Mouse (Mus musculus): ENCODE measurements at regions not wholly inside any gene's neighbourhood (a gene's known extent, or its start where the extent isn't known, plus 50 kb on each side); places are given as distances from the start of the nearest gene placed in this dataset.

DNA sequence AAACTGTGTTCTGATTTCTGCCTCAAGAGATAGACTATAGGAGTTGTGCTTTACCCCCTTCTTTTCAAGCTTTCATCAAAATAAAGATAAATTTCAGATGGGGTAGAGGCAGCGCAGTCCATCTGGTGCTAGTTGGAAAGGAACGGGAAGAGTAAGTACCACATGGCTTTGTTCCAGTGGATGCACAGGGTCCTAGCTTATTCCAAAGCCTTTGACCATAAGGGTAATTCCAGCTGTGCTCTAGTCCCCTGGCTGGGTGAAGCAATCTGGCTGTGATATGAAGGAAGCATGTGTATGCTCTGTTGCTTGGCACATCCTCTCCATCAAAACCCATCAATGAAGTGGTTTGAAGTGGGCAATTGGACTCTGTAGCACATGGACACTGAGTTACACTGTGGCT, 155.6 kb downstream of the 1190002N15Rik start:
- no peak for DNase-seq (ENCODE audit: low read depth)
- TF ChIP-seq POLR2A (IDR thresholded peaks at IDR 0.05; ENCODE audit: borderline replicate concordance, extremely low read depth, insufficient read depth, insufficient read length, poor library complexity, severe bottlenecking) (no peak), CTCF (IDR thresholded peaks at IDR 0.05; ENCODE audit: borderline replicate concordance, extremely low read depth, insufficient read depth, insufficient read length) (no peak)

DNA sequence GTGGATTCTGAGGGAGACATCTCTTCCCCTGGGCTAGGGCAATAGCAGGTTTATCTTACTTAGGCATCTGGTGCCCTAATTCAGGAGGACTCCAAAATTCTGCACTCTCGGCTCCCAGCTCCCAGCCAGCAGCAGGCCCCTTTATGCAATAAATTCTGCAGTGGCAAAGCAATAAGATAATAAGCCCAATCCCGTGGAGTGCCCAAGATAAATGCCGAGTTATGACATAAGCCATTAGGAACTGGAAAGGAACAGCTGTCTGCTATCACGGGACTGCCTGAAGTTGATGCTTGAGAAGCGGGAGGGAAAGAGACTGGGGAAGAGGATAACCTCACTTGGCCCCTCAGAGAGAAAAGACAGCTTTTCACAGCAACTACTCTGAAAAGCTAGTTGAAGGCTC, 159.0 kb downstream of the 1190002N15Rik start:
- peak; percentile 79 for DNase-seq (ENCODE audit: low read depth)
- TF ChIP-seq CTCF (IDR thresholded peaks at IDR 0.05; ENCODE audit: borderline replicate concordance, extremely low read depth, insufficient read depth, insufficient read length) (no peak), POLR2A (IDR thresholded peaks at IDR 0.05; ENCODE audit: borderline replicate concordance, extremely low read depth, insufficient read depth, insufficient read length, poor library complexity, severe bottlenecking) (no peak)

GRCm38 (mm10) chr9:94378291-94378690, 159.6 kb downstream of the 1190002N15Rik start:
- TF ChIP-seq POLR2A (IDR thresholded peaks at IDR 0.05; ENCODE audit: borderline replicate concordance, extremely low read depth, insufficient read depth, insufficient read length, poor library complexity, severe bottlenecking) (no peak), CTCF (IDR thresholded peaks at IDR 0.05; ENCODE audit: borderline replicate concordance, extremely low read depth, insufficient read depth, insufficient read length) (no peak)
- no peak for DNase-seq (ENCODE audit: low read depth)

- TF ChIP-seq POLR2A (IDR thresholded peaks at IDR 0.05; ENCODE audit: borderline replicate concordance, extremely low read depth, insufficient read depth, insufficient read length, poor library complexity, severe bottlenecking) (no peak), CTCF (IDR thresholded peaks at IDR 0.05; ENCODE audit: borderline replicate concordance, extremely low read depth, insufficient read depth, insufficient read length) (no peak)
- peak; percentile 78 for DNase-seq (ENCODE audit: low read depth)
Observed at GRCm38 (mm10) chr9:94377346-94378039, 160.4 kb downstream of the 1190002N15Rik start.

DNA sequence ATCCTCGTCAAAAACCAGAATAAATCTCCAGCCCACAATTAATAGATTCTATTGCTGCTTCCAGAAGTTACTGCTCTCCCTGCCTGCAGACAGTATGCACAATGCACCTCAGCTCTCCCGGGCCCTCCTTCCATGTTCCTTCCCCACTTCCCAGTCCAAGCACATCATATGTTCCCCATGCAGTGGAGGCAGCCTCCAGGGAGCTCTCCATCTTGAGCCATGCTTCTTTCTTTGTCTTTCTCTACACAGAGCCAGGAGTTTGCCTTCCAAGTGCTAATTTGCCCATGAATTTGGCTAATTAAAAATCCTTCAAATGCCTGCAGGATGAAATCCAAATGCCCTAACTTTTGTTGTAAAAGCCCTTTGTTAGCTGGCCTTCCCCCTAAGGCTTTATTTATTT, 166.9 kb downstream of the 1190002N15Rik start:
- peak; percentile 88 for DNase-seq (ENCODE audit: low read depth)
- TF ChIP-seq POLR2A (IDR thresholded peaks at IDR 0.05; ENCODE audit: borderline replicate concordance, extremely low read depth, insufficient read depth, insufficient read length, poor library complexity, severe bottlenecking): no peak
- TF ChIP-seq CTCF (IDR thresholded peaks at IDR 0.05; ENCODE audit: borderline replicate concordance, extremely low read depth, insufficient read depth, insufficient read length): no peak

DNA sequence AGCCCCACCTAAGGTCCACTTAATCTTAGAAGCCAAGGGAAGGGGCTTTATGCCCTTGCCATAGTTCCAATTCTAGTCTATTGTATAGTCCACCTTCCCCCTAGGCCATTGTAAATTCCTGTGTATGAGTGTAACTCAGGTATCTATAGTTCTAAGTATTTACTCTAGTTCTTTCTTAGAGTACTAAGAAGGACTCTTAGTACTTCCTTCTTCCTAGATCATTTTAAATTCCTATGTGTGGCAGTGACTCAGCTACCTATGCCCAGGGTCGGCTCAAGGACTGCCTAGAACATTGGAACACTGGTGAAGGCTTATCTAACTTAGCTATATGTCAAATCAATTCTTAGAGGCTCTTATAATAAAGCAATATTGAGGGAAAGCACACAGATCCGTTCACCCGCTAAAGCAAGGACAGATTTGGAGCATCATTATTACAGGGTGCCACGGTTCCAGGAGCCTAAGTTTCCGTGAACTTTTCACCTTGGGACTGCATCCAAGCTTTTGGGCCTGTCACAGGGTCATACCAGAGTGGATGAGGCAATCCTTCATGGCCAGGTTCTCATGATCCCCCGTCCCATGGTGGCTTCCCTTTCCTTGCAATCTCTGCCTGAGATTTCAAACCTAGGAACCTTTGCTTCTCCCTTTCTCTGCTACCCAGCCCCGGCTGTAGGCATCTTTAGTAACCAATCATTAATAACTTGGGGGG, 169.5 kb downstream of the 1190002N15Rik start:
- DNase-seq (ENCODE audit: low read depth): no peak
- no peak for TF ChIP-seq CTCF (IDR thresholded peaks at IDR 0.05; ENCODE audit: borderline replicate concordance, extremely low read depth, insufficient read depth, insufficient read length)
- no peak for TF ChIP-seq POLR2A (IDR thresholded peaks at IDR 0.05; ENCODE audit: borderline replicate concordance, extremely low read depth, insufficient read depth, insufficient read length, poor library complexity, severe bottlenecking)

DNA sequence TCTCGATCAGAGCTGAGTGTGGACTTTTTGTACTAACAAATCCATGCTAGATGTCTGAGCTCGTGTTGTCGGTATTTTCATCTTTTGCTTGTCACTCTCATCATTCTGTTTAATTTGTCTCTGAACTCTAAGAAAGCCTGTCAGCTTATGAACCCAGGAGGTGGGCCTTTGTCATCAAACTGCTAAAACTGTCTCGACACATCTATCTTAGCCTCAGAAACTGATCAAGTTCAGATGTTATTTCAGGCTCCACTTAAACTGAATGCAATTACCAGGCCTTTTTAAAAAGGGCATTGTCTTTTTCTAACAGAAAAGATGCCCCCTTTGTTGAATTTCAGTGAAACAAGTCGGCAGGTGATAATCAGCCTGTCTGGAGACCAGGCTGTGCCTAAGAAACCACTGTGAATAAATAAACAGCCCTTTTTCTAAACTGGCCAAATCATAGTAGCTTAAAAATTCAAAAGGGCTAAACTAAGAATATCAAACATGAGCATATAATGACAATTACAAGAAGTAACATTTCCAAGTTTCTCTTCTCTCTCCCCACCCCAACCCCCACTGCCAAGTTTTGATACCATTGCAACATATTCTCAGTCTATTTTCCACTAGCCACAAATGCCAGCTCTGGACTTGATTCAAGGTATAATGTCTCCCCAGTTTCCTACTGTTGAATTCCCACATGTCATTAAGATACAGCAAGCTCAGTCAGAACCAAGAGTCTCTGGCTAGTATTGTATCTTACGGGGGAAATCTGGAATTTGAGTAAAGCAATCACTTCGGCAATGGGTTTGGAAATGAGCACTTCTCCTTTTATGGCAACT, 175.8 kb downstream of the 1190002N15Rik start:
- DNase-seq (ENCODE audit: low read depth): peak; percentile 65
- no peak for TF ChIP-seq CTCF (IDR thresholded peaks at IDR 0.05; ENCODE audit: borderline replicate concordance, extremely low read depth, insufficient read depth, insufficient read length)
- TF ChIP-seq POLR2A (IDR thresholded peaks at IDR 0.05; ENCODE audit: borderline replicate concordance, extremely low read depth, insufficient read depth, insufficient read length, poor library complexity, severe bottlenecking): no peak

DNA sequence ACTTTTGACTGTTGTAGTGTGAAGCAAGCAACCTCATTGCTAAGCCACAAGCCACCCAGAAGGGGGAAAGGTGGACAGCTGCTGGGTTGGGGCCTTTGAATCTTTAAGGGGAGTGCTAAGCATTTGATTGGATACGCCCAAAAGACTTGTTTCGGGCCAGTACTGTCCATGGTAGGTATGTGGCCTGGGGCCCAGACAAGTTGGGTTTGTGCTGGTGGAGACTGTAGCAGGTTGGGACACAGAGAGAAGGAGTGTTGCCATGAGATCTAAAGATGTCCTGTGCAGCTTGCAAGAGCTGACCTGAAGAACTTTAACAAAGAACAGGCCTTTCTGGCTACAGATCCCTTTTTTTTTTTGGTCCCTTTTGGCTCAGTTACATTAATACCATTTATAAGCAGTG, 176.9 kb downstream of the 1190002N15Rik start:
- DNase-seq (ENCODE audit: low read depth): no peak
- TF ChIP-seq CTCF (IDR thresholded peaks at IDR 0.05; ENCODE audit: borderline replicate concordance, extremely low read depth, insufficient read depth, insufficient read length) (no peak), POLR2A (IDR thresholded peaks at IDR 0.05; ENCODE audit: borderline replicate concordance, extremely low read depth, insufficient read depth, insufficient read length, poor library complexity, severe bottlenecking) (no peak)

GRCm38 (mm10) chr9:94358150-94358549, 179.7 kb downstream of the 1190002N15Rik start:
- no peak for TF ChIP-seq CTCF (IDR thresholded peaks at IDR 0.05; ENCODE audit: borderline replicate concordance, extremely low read depth, insufficient read depth, insufficient read length)
- DNase-seq (ENCODE audit: low read depth): peak; percentile 60

DNA sequence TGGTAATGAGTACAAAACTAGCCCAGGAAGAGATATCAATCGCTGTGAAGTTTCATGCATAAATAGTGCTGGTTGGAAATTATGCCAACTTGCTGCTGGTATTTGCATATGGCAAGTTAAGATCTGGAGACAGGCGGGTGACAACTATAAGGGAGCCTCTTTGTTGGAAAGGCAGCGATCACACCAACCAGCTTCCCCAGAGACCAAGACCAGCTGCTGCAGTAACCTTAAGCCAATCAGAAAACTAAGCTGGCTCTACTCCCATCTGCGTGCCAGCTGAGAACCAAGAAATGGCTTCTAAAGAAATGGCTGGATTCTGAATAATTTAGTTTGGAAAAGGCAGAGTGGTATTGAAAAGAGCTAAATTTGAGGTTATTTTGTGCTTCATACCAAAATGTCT, 195.9 kb downstream of the 1190002N15Rik start:
- DNase-seq (ENCODE audit: low read depth): peak; percentile 93
- no peak for TF ChIP-seq CTCF (IDR thresholded peaks at IDR 0.05; ENCODE audit: borderline replicate concordance, extremely low read depth, insufficient read depth, insufficient read length)
- no peak for TF ChIP-seq POLR2A (IDR thresholded peaks at IDR 0.05; ENCODE audit: borderline replicate concordance, extremely low read depth, insufficient read depth, insufficient read length, poor library complexity, severe bottlenecking)

- TF ChIP-seq POLR2A (IDR thresholded peaks at IDR 0.05; ENCODE audit: borderline replicate concordance, extremely low read depth, insufficient read depth, insufficient read length, poor library complexity, severe bottlenecking): no peak
- TF ChIP-seq CTCF (IDR thresholded peaks at IDR 0.05; ENCODE audit: borderline replicate concordance, extremely low read depth, insufficient read depth, insufficient read length): no peak
- DNase-seq (ENCODE audit: low read depth): no peak
Observed at GRCm38 (mm10) chr9:94341531-94341930, 196.3 kb downstream of the 1190002N15Rik start.
